In genomic region chr5:73293458-73293827, GRCm38 (mm10) we compare ENCODE assay signal across 10 mouse cellular contexts. TPM values are rescaled to one million over a fixed set of nuclear protein-coding genes. Genes with fewer than 3 reads are reported as not detected.
DNase-seq lines count a peak whose midpoint lies in the region; ATAC-seq and TF ChIP-seq lines count a peak whose summit lies in the region.
"Had no signal": no experiment of that assay in that cellular context is flagged by ENCODE, and none has a peak within 500 bp of the region (broad histone marks: within the 10 kb centered on the region; RNA-seq: fewer than 3 reads in every experiment).

No protein-coding gene starts in this region.

- no peak for TF ChIP-seq CTCF in forebrain, postnatal 0 days (IDR thresholded peaks at IDR 0.05; ENCODE audit: low read depth)
- TF ChIP-seq CTCF in liver, postnatal 0 days (IDR thresholded peaks at IDR 0.05; ENCODE audit: low read depth), result no peak

- H3K4me2 ChIP-seq in heart, embryonic 11.5 days, result peak overlapping the region; percentile 85
- H3K4me2 ChIP-seq in forebrain, postnatal 0 days (ENCODE audit: low read depth), result peak overlapping the region; percentile 51
- H3K4me2 ChIP-seq in liver, postnatal 0 days (ENCODE audit: low read depth, low read length), result peak overlapping the region; percentile 77

- no peak for DNase-seq in heart, postnatal 36 days
- DNase-seq in forebrain, postnatal 0 days, result peak; percentile 25
- no peak for DNase-seq in liver, postnatal 0 days
- DNase-seq in cerebellum, postnatal 14 days, result no peak
- no peak for DNase-seq in adipocyte (ENCODE audit: low spot score)
- no peak for DNase-seq in layer of hippocampus, adult 9-11 months
- DNase-seq: kidney, postnatal 25 days had no signal

- ATAC-seq in heart, embryonic 11.5 days (replicated peaks; ENCODE audit: insufficient number of reproducible peaks, low FRiP score, low TSS enrichment), result no peak
- peak; percentile 24 for ATAC-seq in CD4-positive, CD25-positive, alpha-beta regulatory T cell, adult 4 months
- ATAC-seq in forebrain, postnatal 0 days, result no peak
- no peak for ATAC-seq in liver, postnatal 0 days

- peaks cover 11% of the 10 kb centered on the region for H3K36me3 ChIP-seq in heart, embryonic 11.5 days (ENCODE audit: control insufficient read depth, insufficient read depth, low read length)
- H3K36me3 ChIP-seq in forebrain, postnatal 0 days (ENCODE audit: insufficient read depth), result peaks cover 3% of the 10 kb centered on the region
- peaks cover 28% of the 10 kb centered on the region for H3K36me3 ChIP-seq in liver, postnatal 0 days (replicated peaks; ENCODE audit: insufficient read depth, low read length)

- H3K27me3 ChIP-seq in heart, embryonic 11.5 days (ENCODE audit: control insufficient read depth, insufficient read depth, low read length), result no peaks in the 10 kb centered on the region
- no peaks in the 10 kb centered on the region for H3K27me3 ChIP-seq in forebrain, postnatal 0 days (ENCODE audit: insufficient read depth, low read length)
- no peaks in the 10 kb centered on the region for H3K27me3 ChIP-seq in liver, postnatal 0 days (ENCODE audit: insufficient read depth, low read length)
- H3K27me3 ChIP-seq: Patski had no signal

- H3K27ac ChIP-seq in heart, embryonic 11.5 days (ENCODE audit: low read depth, low read length), result peak overlapping the region; percentile 94; the same call in 1 of the 2 replicates
- H3K27ac ChIP-seq in forebrain, postnatal 0 days (ENCODE audit: low read depth, low read length), result peak overlapping the region; percentile 94; the same call in 1 of the 2 replicates
- H3K27ac ChIP-seq in liver, postnatal 0 days (ENCODE audit: low read depth), result peak overlapping the region; percentile 99

- peak overlapping the region; percentile 97 for H3K9ac ChIP-seq in heart, embryonic 11.5 days (ENCODE audit: low read depth, low read length)
- H3K9ac ChIP-seq in forebrain, postnatal 0 days, result peak overlapping the region; percentile 98
- H3K9ac ChIP-seq in liver, postnatal 0 days (replicated peaks), result peak overlapping the region; percentile 97

- WGBS in heart, embryonic 11.5 days (ENCODE audit: insufficient replicate concordance), result 9% methylated on average over 8 of the region's 8 CpGs
- 15% methylated on average over 8 of the region's 8 CpGs for WGBS in forebrain, postnatal 0 days
- WGBS in liver, postnatal 0 days (ENCODE audit: insufficient replicate concordance), result 5% methylated on average over 8 of the region's 8 CpGs

- TF ChIP-seq EP300 in liver, postnatal 0 days (IDR thresholded peaks at IDR 0.05; ENCODE audit: low read depth), result no peak

- no peaks in the 10 kb centered on the region for H3K9me3 ChIP-seq in heart, embryonic 11.5 days (replicated peaks; ENCODE audit: control insufficient read depth, low read length)
- no peaks in the 10 kb centered on the region for H3K9me3 ChIP-seq in forebrain, postnatal 0 days (ENCODE audit: low read length)
- no peaks in the 10 kb centered on the region for H3K9me3 ChIP-seq in liver, postnatal 0 days (ENCODE audit: low read length)

- H3K4me1 ChIP-seq in heart, embryonic 11.5 days (ENCODE audit: control insufficient read depth, insufficient read depth, low read length), result 0 out of 2 replicates have a peak, but pooled peaks cover 3% of the 10 kb centered on the region
- H3K4me1 ChIP-seq in forebrain, postnatal 0 days (ENCODE audit: insufficient read depth), result peaks cover 5% of the 10 kb centered on the region; the same call in 1 of the 2 replicates
- peaks cover 6% of the 10 kb centered on the region; the same call in 1 of the 2 replicates for H3K4me1 ChIP-seq in liver, postnatal 0 days (ENCODE audit: insufficient read depth)

- H3K4me3 ChIP-seq in heart, embryonic 11.5 days (ENCODE audit: low read depth, low read length), result peak overlapping the region; percentile 98
- peak overlapping the region; percentile 99 for H3K4me3 ChIP-seq in forebrain, postnatal 0 days (ENCODE audit: low read depth, low read length)
- H3K4me3 ChIP-seq in liver, postnatal 0 days (ENCODE audit: low read depth, low read length), result peak overlapping the region; percentile 99

- intact Hi-C loops in heart, postnatal 36 days (cut with DNase I), result loop anchor here (1.0 to 10.0 kb wide), 5 partner anchors 38 to 379 kb away; partner anchors contain the start of gene Slain2

RNA-seq across cellular contexts. Expression of gene Ociad1, which starts 0.9 kb away (rescaled TPM):
- polyA plus RNA-seq in heart, embryonic 11.5 days (2014; fragmentation: Nextera tagmentation; extraction: Ambion mirVana), result 156 and 190 TPM in 2 replicates
- 100 to 1,000 TPM; 241 to 249 TPM for total RNA-seq in heart, postnatal 36 days (2021)
- polyA plus RNA-seq in CD4-positive, CD25-positive, alpha-beta regulatory T cell, adult 4 months (2017; shearing (Covaris generic)), result 100 to 1,000 TPM; 171 to 260 TPM
- total RNA-seq in forebrain, postnatal 0 days (2014; rRNA removed), result 237 and 265 TPM in 2 replicates
- 336 and 379 TPM in 2 replicates for polyA plus RNA-seq in forebrain, postnatal 0 days (2015; fragmentation: Nextera tagmentation; extraction: Ambion mirVana)
- polyA plus RNA-seq in liver, postnatal 0 days (2015; fragmentation: Nextera tagmentation; extraction: Ambion mirVana), result 98.7 and 105 TPM in 2 replicates

RNA-seq across cellular contexts. Expression of gene Fryl, which starts 37.0 kb away (rescaled TPM):
- 38.1 and 40.8 TPM in 2 replicates for polyA plus RNA-seq in heart, embryonic 11.5 days (2014; fragmentation: Nextera tagmentation; extraction: Ambion mirVana)
- total RNA-seq in heart, postnatal 36 days (2021), result 10 to 100 TPM; 37.6 to 45.2 TPM
- polyA plus RNA-seq in CD4-positive, CD25-positive, alpha-beta regulatory T cell, adult 4 months (2017; shearing (Covaris generic)), result 100 to 1,000 TPM; 101 TPM
- 46.9 and 53.6 TPM in 2 replicates for total RNA-seq in forebrain, postnatal 0 days (2014; rRNA removed)
- 10.8 and 17.7 TPM in 2 replicates for polyA plus RNA-seq in forebrain, postnatal 0 days (2015; fragmentation: Nextera tagmentation; extraction: Ambion mirVana)
- polyA plus RNA-seq in liver, postnatal 0 days (2015; fragmentation: Nextera tagmentation; extraction: Ambion mirVana), result 22.8 and 25.8 TPM in 2 replicates

RNA-seq across cellular contexts. Expression of gene Ociad2, which starts 47.4 kb away (rescaled TPM):
- 21.6 and 22.5 TPM in 2 replicates for polyA plus RNA-seq in heart, embryonic 11.5 days (2014; fragmentation: Nextera tagmentation; extraction: Ambion mirVana)
- total RNA-seq in heart, postnatal 36 days (2021), result 1 to 10 TPM; 5.8 to 7.3 TPM
- polyA plus RNA-seq in CD4-positive, CD25-positive, alpha-beta regulatory T cell, adult 4 months (2017; shearing (Covaris generic)), result under 1 TPM; 0.80 to 0.96 TPM
- 12.7 and 16.5 TPM in 2 replicates for total RNA-seq in forebrain, postnatal 0 days (2014; rRNA removed)
- 25.5 and 30.6 TPM in 2 replicates for polyA plus RNA-seq in forebrain, postnatal 0 days (2015; fragmentation: Nextera tagmentation; extraction: Ambion mirVana)
- 1.2 and 2.0 TPM in 2 replicates for polyA plus RNA-seq in liver, postnatal 0 days (2015; fragmentation: Nextera tagmentation; extraction: Ambion mirVana)
